In genomic region chr15:99001451-99001931, GRCm38 (mm10) we compare ENCODE assay signal across 8 mouse cellular contexts. TPM values are rescaled to one million over a fixed set of nuclear protein-coding genes. Genes with fewer than 3 reads are reported as not detected.
DNase-seq lines count a peak whose midpoint lies in the region; ATAC-seq lines count a peak whose summit lies in the region.

No protein-coding gene starts in this region.

- ATAC-seq in heart, embryonic 12.5 days (ENCODE audit: insufficient number of reproducible peaks, low FRiP score) = no peak; the same call in 1 of the 2 replicates
- ATAC-seq in neural tube, embryonic 12.5 days (ENCODE audit: low FRiP score, low read depth) = no peak

- peak overlapping the region; percentile 27 for H3K4me3 ChIP-seq in heart, embryonic 12.5 days
- no peak overlapping the region for H3K4me3 ChIP-seq in neural tube, embryonic 12.5 days

- 0 out of 2 replicates have a peak, but pooled peaks cover 6% of the 10 kb centered on the region for H3K9me3 ChIP-seq in heart, embryonic 12.5 days (replicated peaks)
- no peaks in the 10 kb centered on the region for H3K9me3 ChIP-seq in neural tube, embryonic 12.5 days

- no peaks in the 10 kb centered on the region; the same call in 1 of the 2 replicates for H3K27me3 ChIP-seq in heart, embryonic 12.5 days (replicated peaks)
- no peaks in the 10 kb centered on the region for H3K27me3 ChIP-seq in neural tube, embryonic 12.5 days (replicated peaks)

- 6% methylated on average over 17 of the region's 17 CpGs for WGBS in heart, embryonic 12.5 days
- WGBS in neural tube, embryonic 12.5 days = 21% methylated on average over 17 of the region's 17 CpGs

- H3K9ac ChIP-seq in heart, embryonic 12.5 days = peak overlapping the region; percentile 47
- 0 out of 2 replicates have a peak overlapping the region, but pooled peaks have one; percentile 26 for H3K9ac ChIP-seq in neural tube, embryonic 12.5 days

- intact Hi-C loops in left cerebral cortex, postnatal 14 days (cut with DNase I) = no loop called here

- no peaks in the 10 kb centered on the region for H3K36me3 ChIP-seq in heart, embryonic 12.5 days
- H3K36me3 ChIP-seq in neural tube, embryonic 12.5 days = no peaks in the 10 kb centered on the region

- peak overlapping the region; percentile 68 for H3K4me2 ChIP-seq in heart, embryonic 12.5 days
- peak overlapping the region; percentile 49 for H3K4me2 ChIP-seq in neural tube, embryonic 12.5 days (replicated peaks)

- H3K4me1 ChIP-seq in heart, embryonic 12.5 days (replicated peaks) = peaks cover 48% of the 10 kb centered on the region
- peaks cover 24% of the 10 kb centered on the region for H3K4me1 ChIP-seq in neural tube, embryonic 12.5 days

- peak overlapping the region; percentile 41; the same call in 1 of the 2 replicates for H3K27ac ChIP-seq in heart, embryonic 12.5 days (ENCODE audit: poor library complexity, severe bottlenecking)
- no peak overlapping the region for H3K27ac ChIP-seq in neural tube, embryonic 12.5 days

- DNase-seq in adrenal gland, postnatal 14 days = peak; percentile 83
- no peak for DNase-seq in adrenal gland, postnatal 4 days (ENCODE audit: low spot score in 2 of 2)
- DNase-seq in brain, adult 2 months (ENCODE audit: low read depth, low spot score) = peak; percentile 25
- peak; percentile 67 to 79 for DNase-seq in kidney, postnatal 4 days
- no peak for DNase-seq in ovary, postnatal 10 days (ENCODE audit: low spot score)
- no peak for DNase-seq in left cerebral cortex, postnatal 14 days (ENCODE audit: low spot score in 2 of 2)

RNA-seq across cellular contexts. Expression of gene Tuba1c, which starts 28.2 kb away (rescaled TPM):
- 200 and 223 TPM in 2 replicates for total RNA-seq in adrenal gland, postnatal 14 days (2021)
- total RNA-seq in adrenal gland, postnatal 4 days (2021) = 100 to 1,000 TPM; 200 to 217 TPM
- 135 and 139 TPM in 2 replicates for polyA plus RNA-seq in heart, embryonic 12.5 days (2016; fragmentation: Nextera tagmentation; extraction: Ambion mirVana)
- 62.0 and 64.6 TPM in 2 replicates for polyA plus RNA-seq in neural tube, embryonic 12.5 days (2016; fragmentation: Nextera tagmentation; extraction: Ambion mirVana)
- 100 to 1,000 TPM; 129 to 142 TPM for total RNA-seq in left cerebral cortex, postnatal 14 days (2021)

RNA-seq across cellular contexts. Expression of gene Tuba1a, which starts 48.0 kb away (rescaled TPM):
- 124 and 185 TPM in 2 replicates for total RNA-seq in adrenal gland, postnatal 14 days (2021)
- 100 to 1,000 TPM; 323 to 446 TPM for total RNA-seq in adrenal gland, postnatal 4 days (2021)
- 1,110 and 1,118 TPM in 2 replicates for polyA plus RNA-seq in heart, embryonic 12.5 days (2016; fragmentation: Nextera tagmentation; extraction: Ambion mirVana)
- polyA plus RNA-seq in neural tube, embryonic 12.5 days (2016; fragmentation: Nextera tagmentation; extraction: Ambion mirVana) = 10,701 and 10,796 TPM in 2 replicates
- total RNA-seq in left cerebral cortex, postnatal 14 days (2021) = 1,000 to 10,000 TPM; 2,132 to 2,150 TPM

RNA-seq across cellular contexts. Expression of gene Gm49450, which starts 48.1 kb away (rescaled TPM):
- total RNA-seq in adrenal gland, postnatal 14 days (2021) = not detected in 2 replicates
- total RNA-seq in adrenal gland, postnatal 4 days (2021) = not detected
- polyA plus RNA-seq in heart, embryonic 12.5 days (2016; fragmentation: Nextera tagmentation; extraction: Ambion mirVana) = not detected in 2 replicates
- not detected in 2 replicates for polyA plus RNA-seq in neural tube, embryonic 12.5 days (2016; fragmentation: Nextera tagmentation; extraction: Ambion mirVana)
- total RNA-seq in left cerebral cortex, postnatal 14 days (2021) = not detected

RNA-seq across cellular contexts. Expression of gene Prph, which starts 53.5 kb away (rescaled TPM):
- 6.5 and 25.2 TPM in 2 replicates for total RNA-seq in adrenal gland, postnatal 14 days (2021)
- 10 to 100 TPM; 26.7 to 68.4 TPM for total RNA-seq in adrenal gland, postnatal 4 days (2021)
- polyA plus RNA-seq in heart, embryonic 12.5 days (2016; fragmentation: Nextera tagmentation; extraction: Ambion mirVana) = 0.22 and 0.50 TPM in 2 replicates
- 109 and 168 TPM in 2 replicates for polyA plus RNA-seq in neural tube, embryonic 12.5 days (2016; fragmentation: Nextera tagmentation; extraction: Ambion mirVana)
- 1 to 10 TPM; 1.7 to 6.2 TPM for total RNA-seq in left cerebral cortex, postnatal 14 days (2021)

Comparison
In these comparisons a context has a peak if more than half of its experiments do, and no peak if none do; other contexts are left out.
1. DNase-seq: peak in adrenal gland, postnatal 14 days (single experiment), brain, adult 2 months (single experiment) and kidney, postnatal 4 days (2 of 2); none in adrenal gland, postnatal 4 days (0 of 2), ovary, postnatal 10 days (single experiment) and left cerebral cortex, postnatal 14 days (0 of 2).
2. RNA of gene Tuba1a, which starts 48.0 kb away (total RNA-seq): 2,132 to 2,150 TPM in left cerebral cortex, postnatal 14 days; 323 to 446 TPM in adrenal gland, postnatal 4 days and 124 to 185 TPM in adrenal gland, postnatal 14 days; every median in the first group is over 4 times any median in the second.